Mouse (Mus musculus) bone marrow macrophage, adult 2 months (primary cell): Measurements from ENCODE around the gene Sema5a.

Experiments
- CTCF ChIP-seq: IDR thresholded peaks from 2 replicates; pipeline ENCODE4 v1.5.1; 2012; ENCODE audit warnings: low read depth, mild to moderate bottlenecking, low read length, moderate library complexity
- POLR2A ChIP-seq: IDR thresholded peaks from 2 replicates; pipeline ENCODE4 v1.6.1; 2012; ENCODE audit warnings: mild to moderate bottlenecking, low read depth, low read length, borderline replicate concordance

DNA sequence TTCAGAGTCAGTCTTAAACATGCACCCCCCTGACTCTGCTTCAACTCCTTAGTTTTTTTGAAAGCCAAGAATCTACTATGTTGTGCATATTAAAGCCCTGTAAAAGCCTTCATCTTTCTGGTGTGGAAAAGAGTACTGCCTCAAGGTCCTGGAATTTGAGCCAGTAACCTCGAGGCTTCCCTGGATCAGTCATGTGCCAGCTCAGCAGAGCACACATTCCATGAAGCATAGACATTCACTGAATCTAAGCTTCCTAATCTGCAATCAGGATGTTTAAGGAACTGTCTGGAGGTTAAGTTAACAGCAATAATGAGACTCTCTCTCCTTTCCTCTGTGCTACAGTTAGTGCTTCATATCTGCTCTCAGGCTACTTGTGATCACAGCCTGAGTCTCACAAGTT, 270.3 kb downstream of the Sema5a start:
- no peak for TF ChIP-seq POLR2A
- TF ChIP-seq CTCF = no peak
